Mouse (Mus musculus): Measurements from ENCODE around the gene Adprm. TPM values are rescaled to one million over a fixed set of nuclear protein-coding genes. Genes with fewer than 3 reads are reported as not detected.

Gene Adprm
- polyA plus RNA-seq, 1 experiment from 2014 or later: 35.3 TPM

GRCm38 (mm10) chr11:67043007-67043406 lies 9.4 kb downstream of the Adprm start:
- Histone ChIP-seq H3K4me1 (ENCODE audit: control insufficient read depth, insufficient read depth, low read length) (no peaks in the 10 kb centered on the region), H3K4me2 (ENCODE audit: low read depth, severe bottlenecking) (no peak overlapping the region), H3K9ac (ENCODE audit: low read length) (no peak overlapping the region), H3K4me3 (ENCODE audit: low read depth, low read length) (no peak overlapping the region), H3K27ac (replicated peaks; ENCODE audit: low read depth, low read length) (no peak overlapping the region), H3K27me3 (ENCODE audit: control insufficient read depth, insufficient read depth, low read length) (no peaks in the 10 kb centered on the region), H3K9me3 (ENCODE audit: control insufficient read depth, low read length) (no peaks in the 10 kb centered on the region), H3K36me3 (ENCODE audit: control insufficient read depth, insufficient read depth, low read length) (peaks cover 7% of the 10 kb centered on the region; the same call in 1 of the 2 replicates)
- 59% methylated on average over 8 of the region's 8 CpGs for WGBS
- DNase-seq (ENCODE audit: low spot score): no peak
- no peak for ATAC-seq (ENCODE audit: insufficient number of reproducible peaks, low FRiP score, low TSS enrichment, low read depth)

DNA sequence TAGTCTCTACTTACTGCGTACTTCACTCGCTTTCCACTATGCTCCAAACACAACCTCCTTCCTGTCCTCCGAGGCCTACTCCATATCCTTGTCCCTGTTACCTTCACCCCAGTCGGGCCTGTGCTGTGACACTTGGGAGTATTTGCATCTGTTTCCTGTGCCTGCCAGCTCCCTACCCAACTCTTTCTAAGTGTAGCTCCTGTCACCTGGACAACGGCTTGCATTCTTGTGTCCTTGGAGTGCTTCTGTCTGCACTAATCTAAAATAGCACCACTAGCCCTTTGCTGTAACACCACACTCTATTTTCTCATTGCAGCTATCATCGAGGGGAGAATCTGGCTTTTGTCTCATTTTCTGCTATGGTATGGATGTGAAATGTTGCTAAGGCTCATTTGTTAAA lies 11.9 kb downstream of the Adprm start:
- no peaks in the 10 kb centered on the region for H3K9me3 ChIP-seq (ENCODE audit: control insufficient read depth, low read length)
- H3K36me3 ChIP-seq (ENCODE audit: control insufficient read depth, insufficient read depth, low read length): peaks cover 9% of the 10 kb centered on the region; the same call in 1 of the 2 replicates
- no peaks in the 10 kb centered on the region for H3K27me3 ChIP-seq (ENCODE audit: control insufficient read depth, insufficient read depth, low read length)
- no peaks in the 10 kb centered on the region for H3K4me1 ChIP-seq (ENCODE audit: control insufficient read depth, insufficient read depth, low read length)
- H3K4me3 ChIP-seq (ENCODE audit: low read depth, low read length): no peak overlapping the region
- H3K4me2 ChIP-seq (ENCODE audit: low read depth, severe bottlenecking): no peak overlapping the region
- H3K27ac ChIP-seq (replicated peaks; ENCODE audit: low read depth, low read length): no peak overlapping the region
- 95% methylated on average over 6 of the region's 6 CpGs for WGBS
- no peak for ATAC-seq (ENCODE audit: insufficient number of reproducible peaks, low FRiP score, low TSS enrichment, low read depth)
- no peak for DNase-seq (ENCODE audit: low spot score)
- H3K9ac ChIP-seq (ENCODE audit: low read length): no peak overlapping the region

- 93% methylated on average over 3 of the region's 3 CpGs for WGBS
- H3K4me2 ChIP-seq (ENCODE audit: low read depth, severe bottlenecking): no peak overlapping the region
- no peak overlapping the region for H3K9ac ChIP-seq (ENCODE audit: low read length)
- no peaks in the 10 kb centered on the region for H3K4me1 ChIP-seq (ENCODE audit: control insufficient read depth, insufficient read depth, low read length)
- no peaks in the 10 kb centered on the region for H3K27me3 ChIP-seq (ENCODE audit: control insufficient read depth, insufficient read depth, low read length)
- no peak overlapping the region for H3K27ac ChIP-seq (replicated peaks; ENCODE audit: low read depth, low read length)
- H3K4me3 ChIP-seq (ENCODE audit: low read depth, low read length): no peak overlapping the region
- peaks cover 9% of the 10 kb centered on the region; the same call in 1 of the 2 replicates for H3K36me3 ChIP-seq (ENCODE audit: control insufficient read depth, insufficient read depth, low read length)
- ATAC-seq (ENCODE audit: insufficient number of reproducible peaks, low FRiP score, low TSS enrichment, low read depth): no peak
- no peaks in the 10 kb centered on the region for H3K9me3 ChIP-seq (ENCODE audit: control insufficient read depth, low read length)
- DNase-seq (ENCODE audit: low spot score): no peak
Measured at GRCm38 (mm10) chr11:67039799-67040198, 12.6 kb downstream of the Adprm start.

DNA sequence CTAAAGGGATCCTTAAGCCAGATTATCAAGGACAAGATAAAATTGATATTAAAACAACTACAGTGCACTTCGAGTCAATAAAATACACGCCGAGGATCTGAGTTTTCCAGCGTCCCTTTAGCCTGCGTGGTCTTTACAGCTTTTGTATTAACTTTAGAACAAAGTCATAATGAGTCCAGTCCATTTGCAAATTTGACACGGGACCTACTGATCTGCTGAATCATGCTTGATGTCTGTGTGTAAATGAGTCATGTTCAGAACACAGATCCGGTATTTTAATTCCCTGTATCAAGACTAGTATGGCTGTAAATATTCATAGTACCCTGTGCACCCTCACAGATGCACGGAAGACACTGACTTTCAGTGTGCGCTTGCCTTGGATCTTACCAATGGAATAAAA lies 15.5 kb downstream of the Adprm start:
- Histone ChIP-seq H3K27ac (replicated peaks; ENCODE audit: low read depth, low read length) (no peak overlapping the region), H3K27me3 (ENCODE audit: control insufficient read depth, insufficient read depth, low read length) (no peaks in the 10 kb centered on the region), H3K4me2 (ENCODE audit: low read depth, severe bottlenecking) (no peak overlapping the region), H3K36me3 (ENCODE audit: control insufficient read depth, insufficient read depth, low read length) (peaks cover 9% of the 10 kb centered on the region; the same call in 1 of the 2 replicates), H3K4me3 (ENCODE audit: low read depth, low read length) (no peak overlapping the region), H3K9ac (ENCODE audit: low read length) (no peak overlapping the region), H3K9me3 (ENCODE audit: control insufficient read depth, low read length) (no peaks in the 10 kb centered on the region), H3K4me1 (ENCODE audit: control insufficient read depth, insufficient read depth, low read length) (no peaks in the 10 kb centered on the region)
- WGBS: 95% methylated on average over 9 of the region's 9 CpGs
- DNase-seq (ENCODE audit: low spot score): no peak
- ATAC-seq (ENCODE audit: insufficient number of reproducible peaks, low FRiP score, low TSS enrichment, low read depth): no peak

GRCm38 (mm10) chr11:67036229-67036628 lies 16.2 kb downstream of the Adprm start:
- Histone ChIP-seq H3K36me3 (ENCODE audit: control insufficient read depth, insufficient read depth, low read length) (peaks cover 9% of the 10 kb centered on the region; the same call in 1 of the 2 replicates), H3K27me3 (ENCODE audit: control insufficient read depth, insufficient read depth, low read length) (no peaks in the 10 kb centered on the region), H3K27ac (replicated peaks; ENCODE audit: low read depth, low read length) (no peak overlapping the region), H3K9ac (ENCODE audit: low read length) (no peak overlapping the region), H3K4me2 (ENCODE audit: low read depth, severe bottlenecking) (no peak overlapping the region), H3K4me3 (ENCODE audit: low read depth, low read length) (no peak overlapping the region), H3K4me1 (ENCODE audit: control insufficient read depth, insufficient read depth, low read length) (no peaks in the 10 kb centered on the region), H3K9me3 (ENCODE audit: control insufficient read depth, low read length) (no peaks in the 10 kb centered on the region)
- ATAC-seq (ENCODE audit: insufficient number of reproducible peaks, low FRiP score, low TSS enrichment, low read depth) (no peak), DNase-seq (ENCODE audit: low spot score) (no peak)
- WGBS: 91% methylated on average over 6 of the region's 6 CpGs

DNA sequence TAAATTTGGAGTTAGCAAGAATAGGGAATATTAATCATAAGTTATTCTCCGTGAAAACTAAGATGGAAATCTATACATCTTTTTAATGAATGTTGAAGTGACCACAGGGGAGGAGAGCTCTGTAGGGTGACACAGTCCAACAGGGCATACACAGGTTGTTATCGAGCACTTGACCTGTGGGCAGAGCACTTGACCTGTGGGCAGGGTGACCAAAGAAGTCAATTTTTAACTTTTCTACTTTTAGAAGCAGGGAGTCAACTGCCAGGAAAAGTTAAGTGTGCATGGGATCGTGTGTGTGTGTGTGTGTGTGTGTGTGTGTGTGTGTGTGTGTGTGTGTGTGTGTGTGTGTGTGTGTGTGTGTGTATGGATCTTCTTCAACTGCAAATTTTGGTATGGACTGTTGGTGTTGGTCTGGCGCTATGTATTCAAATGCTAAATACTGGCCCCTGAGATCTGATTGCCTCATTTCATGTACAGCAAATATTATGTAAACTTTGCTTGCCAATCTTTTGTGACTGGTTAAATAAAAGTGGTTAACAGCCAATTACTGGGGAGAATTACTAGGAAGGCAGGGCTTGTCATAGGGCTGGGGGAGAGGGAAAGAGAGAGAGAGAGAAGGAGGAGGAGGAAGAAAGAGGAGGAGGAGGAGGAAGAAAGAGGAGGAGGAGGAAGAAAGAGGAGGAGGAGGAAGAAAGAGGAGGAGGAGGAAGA lies 17.5 kb downstream of the Adprm start:
- H3K4me3 ChIP-seq (ENCODE audit: low read depth, low read length): no peak overlapping the region
- DNase-seq (ENCODE audit: low spot score) (no peak), ATAC-seq (ENCODE audit: insufficient number of reproducible peaks, low FRiP score, low TSS enrichment, low read depth) (no peak)
- H3K9ac ChIP-seq (ENCODE audit: low read length): no peak overlapping the region
- H3K9me3 ChIP-seq (ENCODE audit: control insufficient read depth, low read length): no peaks in the 10 kb centered on the region
- H3K4me2 ChIP-seq (ENCODE audit: low read depth, severe bottlenecking): no peak overlapping the region
- no peaks in the 10 kb centered on the region for H3K4me1 ChIP-seq (ENCODE audit: control insufficient read depth, insufficient read depth, low read length)
- H3K27ac ChIP-seq (replicated peaks; ENCODE audit: low read depth, low read length): no peak overlapping the region
- no peaks in the 10 kb centered on the region for H3K27me3 ChIP-seq (ENCODE audit: control insufficient read depth, insufficient read depth, low read length)
- 86% methylated on average over 4 of the region's 4 CpGs for WGBS
- peaks cover 2% of the 10 kb centered on the region; the same call in 1 of the 2 replicates for H3K36me3 ChIP-seq (ENCODE audit: control insufficient read depth, insufficient read depth, low read length)

DNA sequence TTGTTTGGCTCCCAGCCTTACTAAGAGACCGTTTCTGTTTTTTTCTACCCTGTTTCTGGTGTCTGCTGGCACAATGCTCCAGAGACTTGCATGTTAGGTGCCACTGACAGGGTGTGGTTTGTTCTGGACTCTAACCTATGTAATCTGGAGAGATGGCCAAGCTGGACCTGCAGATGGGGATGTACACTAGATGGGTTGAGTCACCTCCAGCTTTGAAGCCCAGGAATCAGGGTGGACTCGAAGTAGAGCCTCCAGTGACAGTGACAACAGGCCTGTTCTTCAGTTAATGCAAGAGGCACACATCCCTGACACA lies 20.8 kb downstream of the Adprm start:
- Histone ChIP-seq H3K4me3 (ENCODE audit: low read depth, low read length) (no peak overlapping the region), H3K4me1 (ENCODE audit: control insufficient read depth, insufficient read depth, low read length) (no peaks in the 10 kb centered on the region), H3K9ac (ENCODE audit: low read length) (no peak overlapping the region), H3K27ac (replicated peaks; ENCODE audit: low read depth, low read length) (no peak overlapping the region), H3K36me3 (ENCODE audit: control insufficient read depth, insufficient read depth, low read length) (no peaks in the 10 kb centered on the region), H3K27me3 (ENCODE audit: control insufficient read depth, insufficient read depth, low read length) (no peaks in the 10 kb centered on the region), H3K4me2 (ENCODE audit: low read depth, severe bottlenecking) (no peak overlapping the region), H3K9me3 (ENCODE audit: control insufficient read depth, low read length) (no peaks in the 10 kb centered on the region)
- ATAC-seq (ENCODE audit: insufficient number of reproducible peaks, low FRiP score, low TSS enrichment, low read depth): no peak
- 65% methylated on average over 2 of the region's 2 CpGs for WGBS
- no peak for DNase-seq (ENCODE audit: low spot score)

GRCm38 (mm10) chr11:67030904-67031602 lies 21.3 kb downstream of the Adprm start:
- WGBS: 55% methylated on average over 16 of the region's 16 CpGs
- ATAC-seq (ENCODE audit: insufficient number of reproducible peaks, low FRiP score, low TSS enrichment, low read depth) (no peak), DNase-seq (ENCODE audit: low spot score) (no peak)
- H3K27me3 ChIP-seq (ENCODE audit: control insufficient read depth, insufficient read depth, low read length): no peaks in the 10 kb centered on the region
- no peaks in the 10 kb centered on the region for H3K36me3 ChIP-seq (ENCODE audit: control insufficient read depth, insufficient read depth, low read length)
- no peak overlapping the region for H3K4me2 ChIP-seq (ENCODE audit: low read depth, severe bottlenecking)
- H3K9me3 ChIP-seq (ENCODE audit: control insufficient read depth, low read length): no peaks in the 10 kb centered on the region
- H3K9ac ChIP-seq (ENCODE audit: low read length): no peak overlapping the region
- H3K4me3 ChIP-seq (ENCODE audit: low read depth, low read length): no peak overlapping the region
- no peaks in the 10 kb centered on the region for H3K4me1 ChIP-seq (ENCODE audit: control insufficient read depth, insufficient read depth, low read length)
- no peak overlapping the region for H3K27ac ChIP-seq (replicated peaks; ENCODE audit: low read depth, low read length)

All from limb, embryonic 11.5 days (tissue).